Mouse (Mus musculus) small intestine, adult 2 months (tissue): ENCODE data around the gene Msmp.

Source experiments
- CTCF ChIP-seq: fragments of 200-500 bp; IDR thresholded peaks from 2 replicates; pipeline ENCODE4 v1.5.1; 2012; ENCODE audit warnings: low read depth, mild to moderate bottlenecking, control low read depth, inconsistent platforms, low read length, moderate library complexity, mixed read lengths; ENCODE audit not compliant: insufficient replicate concordance, insufficient read length; ENCODE audit errors: extremely low read depth
- POLR2A ChIP-seq: fragments of 200-500 bp; IDR thresholded peaks from 2 replicates; pipeline ENCODE4 v1.6.1; 2012; ENCODE audit warnings: low read depth, mild to moderate bottlenecking, control low read depth, inconsistent platforms, low read length, moderate library complexity

- TF ChIP-seq POLR2A = no peak
- TF ChIP-seq CTCF = no peak
Measured at GRCm38 (mm10) chr4:43581381-43581780, 2.9 kb downstream of the Msmp start.
